Mouse (Mus musculus): Measurements from ENCODE around the gene Eepd1. TPM values are rescaled to one million over a fixed set of nuclear protein-coding genes. Genes with fewer than 3 reads are reported as not detected.
A peak's percentile ranks its signal among the peaks of the same experiment; 100 is the strongest.

Eepd1 gene
- polyA plus RNA-seq, 1 experiment from 2014 or later: 12.4 TPM

DNA sequence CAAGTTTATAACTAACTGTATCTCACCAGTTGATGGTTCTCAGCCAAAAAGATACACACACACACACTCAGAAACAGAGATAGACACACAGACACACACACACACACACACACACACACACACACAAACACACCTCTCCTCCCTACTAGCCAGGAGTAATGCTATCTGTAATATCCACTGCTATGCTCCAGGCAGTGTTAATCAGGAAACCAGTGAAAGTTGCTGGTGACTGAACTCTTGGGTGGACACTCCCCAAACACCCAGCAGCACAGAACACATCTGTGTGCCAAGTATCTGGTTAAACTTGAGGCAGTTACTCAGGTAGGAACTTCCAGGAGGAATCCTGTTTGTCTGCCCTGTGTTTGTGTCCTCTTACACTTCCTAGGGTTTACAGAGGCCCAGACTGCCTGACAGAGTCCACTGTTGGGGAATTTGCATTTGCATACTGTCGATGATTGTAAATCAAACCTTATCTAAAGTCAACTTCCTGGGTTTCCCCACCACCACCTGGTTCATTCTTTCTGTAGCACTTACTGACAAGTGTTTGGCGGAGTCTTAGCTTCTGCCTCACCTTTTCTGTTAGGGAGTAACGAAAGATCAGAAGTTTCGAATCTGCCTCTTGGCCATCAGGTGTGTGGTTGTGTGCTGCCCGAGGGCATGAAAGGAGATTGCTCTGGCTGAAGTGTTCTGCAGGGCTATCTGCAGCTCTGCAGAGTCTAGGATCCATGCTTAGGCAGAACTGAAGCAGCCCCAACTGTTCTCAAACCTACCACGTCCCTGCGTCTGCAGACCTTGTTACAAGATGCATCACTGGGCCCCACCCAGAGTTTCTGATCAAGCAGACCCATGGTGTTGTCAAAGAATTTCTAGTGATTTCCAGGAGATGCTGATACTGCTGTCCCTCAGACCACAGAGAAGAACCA, 97.6 kb downstream of the Eepd1 start:
- H3K27ac ChIP-seq (ENCODE audit: low read length): no peak overlapping the region
- H3K9me3 ChIP-seq (ENCODE audit: control insufficient read depth, low read length): no peaks in the 10 kb centered on the region
- no peaks in the 10 kb centered on the region for H3K27me3 ChIP-seq (replicated peaks; ENCODE audit: control insufficient read depth, insufficient read depth, low read length)
- no peak overlapping the region for H3K4me2 ChIP-seq (ENCODE audit: low read length)
- no peak overlapping the region for H3K9ac ChIP-seq (replicated peaks; ENCODE audit: low read depth, low read length)
- 93% methylated on average over 7 of the region's 7 CpGs for WGBS
- no peak for ATAC-seq
- H3K4me1 ChIP-seq (replicated peaks; ENCODE audit: control insufficient read depth, insufficient read depth, low read length): no peaks in the 10 kb centered on the region
- no peak overlapping the region for H3K4me3 ChIP-seq (replicated peaks; ENCODE audit: low read length)
- H3K36me3 ChIP-seq (ENCODE audit: control insufficient read depth, insufficient read depth): no peaks in the 10 kb centered on the region

DNA sequence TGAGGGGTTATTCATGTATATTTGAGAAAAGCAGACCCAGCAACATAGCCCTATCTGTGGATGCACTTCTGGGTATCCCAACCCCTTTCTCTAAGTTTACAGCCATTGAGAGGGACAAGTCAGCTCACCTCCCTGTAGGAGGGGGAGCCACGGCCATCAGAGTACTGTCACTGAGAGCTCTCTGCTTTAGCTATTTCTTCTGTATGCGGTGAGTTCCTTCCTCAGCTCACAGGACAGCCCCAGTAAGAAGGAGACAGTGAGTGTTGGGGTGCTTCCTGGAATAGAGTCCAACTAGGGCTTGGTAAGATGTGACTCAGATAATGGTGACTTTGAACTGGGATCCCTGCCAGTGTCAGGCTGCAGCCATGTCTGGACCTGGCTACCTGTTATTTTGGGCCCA, 102.3 kb downstream of the Eepd1 start:
- Histone ChIP-seq H3K9me3 (ENCODE audit: control insufficient read depth, low read length) (no peaks in the 10 kb centered on the region), H3K36me3 (ENCODE audit: control insufficient read depth, insufficient read depth) (no peaks in the 10 kb centered on the region), H3K4me3 (replicated peaks; ENCODE audit: low read length) (no peak overlapping the region), H3K27me3 (replicated peaks; ENCODE audit: control insufficient read depth, insufficient read depth, low read length) (no peaks in the 10 kb centered on the region), H3K9ac (replicated peaks; ENCODE audit: low read depth, low read length) (no peak overlapping the region), H3K27ac (ENCODE audit: low read length) (no peak overlapping the region), H3K4me2 (ENCODE audit: low read length) (no peak overlapping the region), H3K4me1 (replicated peaks; ENCODE audit: control insufficient read depth, insufficient read depth, low read length) (no peaks in the 10 kb centered on the region)
- WGBS: 90% methylated on average over 2 of the region's 2 CpGs
- ATAC-seq: no peak

DNA sequence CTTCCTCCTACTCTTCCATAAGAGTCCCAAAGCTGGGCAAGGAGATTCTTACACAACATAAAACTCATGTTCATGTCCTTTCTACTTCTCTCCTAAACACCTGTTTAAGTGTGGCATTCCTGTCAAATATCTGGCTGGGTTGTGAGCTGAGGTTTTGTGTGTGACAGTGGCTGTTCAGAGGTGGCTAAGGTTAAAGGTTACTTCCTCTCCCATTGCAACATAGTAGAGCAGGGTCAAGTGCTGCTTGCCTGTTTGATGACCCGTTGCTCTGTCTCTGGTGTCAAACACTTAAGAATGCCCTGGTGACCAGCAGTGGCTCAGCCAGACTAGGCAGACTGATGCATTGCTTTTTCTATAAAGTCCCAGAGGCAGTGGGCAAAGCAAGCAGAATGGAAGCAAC, 104.3 kb downstream of the Eepd1 start:
- 90% methylated on average over 1 of the region's 1 CpGs for WGBS
- no peak overlapping the region for H3K27ac ChIP-seq (ENCODE audit: low read length)

DNA sequence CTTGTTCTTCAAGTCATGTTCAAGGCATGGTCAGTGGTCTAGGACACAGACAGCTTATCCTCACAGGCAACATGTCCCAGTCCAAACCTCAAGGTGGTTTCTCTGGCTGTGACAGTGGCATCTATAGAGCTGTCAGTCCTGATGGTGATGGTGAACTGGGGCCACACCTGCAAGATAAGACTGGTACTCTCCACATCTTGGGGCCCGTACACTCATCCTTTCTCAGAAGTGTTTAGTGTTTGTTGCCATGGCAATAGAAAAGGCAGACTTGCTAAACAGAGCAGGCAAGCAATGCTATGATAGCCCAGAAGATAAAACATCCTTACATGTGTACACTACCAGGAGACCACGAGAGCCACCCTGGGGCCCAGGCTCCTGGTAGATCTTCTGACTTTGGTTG, 107.2 kb downstream of the Eepd1 start:
- Histone ChIP-seq H3K9ac (replicated peaks; ENCODE audit: low read depth, low read length) (no peak overlapping the region), H3K36me3 (ENCODE audit: control insufficient read depth, insufficient read depth) (no peaks in the 10 kb centered on the region), H3K9me3 (ENCODE audit: control insufficient read depth, low read length) (no peaks in the 10 kb centered on the region), H3K27me3 (replicated peaks; ENCODE audit: control insufficient read depth, insufficient read depth, low read length) (no peaks in the 10 kb centered on the region), H3K4me1 (replicated peaks; ENCODE audit: control insufficient read depth, insufficient read depth, low read length) (peaks cover 2% of the 10 kb centered on the region; the same call in 1 of the 2 replicates), H3K4me3 (replicated peaks; ENCODE audit: low read length) (no peak overlapping the region), H3K4me2 (ENCODE audit: low read length) (no peak overlapping the region), H3K27ac (ENCODE audit: low read length) (no peak overlapping the region)
- WGBS: 85% methylated on average over 2 of the region's 2 CpGs
- ATAC-seq: no peak

More for the DNA sequence above, 104.3 kb downstream of the Eepd1 start:
- Histone ChIP-seq H3K9ac (replicated peaks; ENCODE audit: low read depth, low read length) (no peak overlapping the region), H3K4me2 (ENCODE audit: low read length) (no peak overlapping the region), H3K36me3 (ENCODE audit: control insufficient read depth, insufficient read depth) (no peaks in the 10 kb centered on the region), H3K4me3 (replicated peaks; ENCODE audit: low read length) (no peak overlapping the region), H3K9me3 (ENCODE audit: control insufficient read depth, low read length) (no peaks in the 10 kb centered on the region), H3K27me3 (replicated peaks; ENCODE audit: control insufficient read depth, insufficient read depth, low read length) (no peaks in the 10 kb centered on the region), H3K4me1 (replicated peaks; ENCODE audit: control insufficient read depth, insufficient read depth, low read length) (no peaks in the 10 kb centered on the region)
- ATAC-seq: no peak

DNA sequence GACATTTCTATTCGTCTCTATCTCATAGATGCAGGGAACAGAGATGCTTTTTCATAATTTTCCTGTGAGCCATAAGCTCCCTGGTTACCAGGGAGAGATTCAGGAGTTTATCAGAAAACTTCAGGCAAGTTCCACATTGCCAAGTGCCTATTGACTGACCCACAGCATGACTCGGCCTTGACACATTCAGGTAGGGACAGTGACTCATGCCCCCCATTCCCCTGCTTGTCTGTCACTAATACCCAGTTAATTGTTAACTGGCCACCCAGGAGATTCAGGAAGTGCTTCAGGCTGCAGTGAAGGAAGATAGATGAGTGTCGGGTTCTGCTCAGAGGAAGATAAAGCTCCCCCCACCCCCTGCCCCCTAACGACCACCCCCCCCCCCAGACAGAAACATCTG, 109.4 kb downstream of the Eepd1 start:
- H3K9ac ChIP-seq (replicated peaks; ENCODE audit: low read depth, low read length): no peak overlapping the region
- ATAC-seq: no peak
- no peaks in the 10 kb centered on the region for H3K36me3 ChIP-seq (ENCODE audit: control insufficient read depth, insufficient read depth)
- WGBS: 58% methylated on average over 4 of the region's 4 CpGs
- H3K4me3 ChIP-seq (replicated peaks; ENCODE audit: low read length): no peak overlapping the region
- H3K9me3 ChIP-seq (ENCODE audit: control insufficient read depth, low read length): no peaks in the 10 kb centered on the region
- H3K4me2 ChIP-seq (ENCODE audit: low read length): no peak overlapping the region
- no peak overlapping the region for H3K27ac ChIP-seq (ENCODE audit: low read length)
- no peaks in the 10 kb centered on the region for H3K27me3 ChIP-seq (replicated peaks; ENCODE audit: control insufficient read depth, insufficient read depth, low read length)
- peaks cover 2% of the 10 kb centered on the region; the same call in 1 of the 2 replicates for H3K4me1 ChIP-seq (replicated peaks; ENCODE audit: control insufficient read depth, insufficient read depth, low read length)

DNA sequence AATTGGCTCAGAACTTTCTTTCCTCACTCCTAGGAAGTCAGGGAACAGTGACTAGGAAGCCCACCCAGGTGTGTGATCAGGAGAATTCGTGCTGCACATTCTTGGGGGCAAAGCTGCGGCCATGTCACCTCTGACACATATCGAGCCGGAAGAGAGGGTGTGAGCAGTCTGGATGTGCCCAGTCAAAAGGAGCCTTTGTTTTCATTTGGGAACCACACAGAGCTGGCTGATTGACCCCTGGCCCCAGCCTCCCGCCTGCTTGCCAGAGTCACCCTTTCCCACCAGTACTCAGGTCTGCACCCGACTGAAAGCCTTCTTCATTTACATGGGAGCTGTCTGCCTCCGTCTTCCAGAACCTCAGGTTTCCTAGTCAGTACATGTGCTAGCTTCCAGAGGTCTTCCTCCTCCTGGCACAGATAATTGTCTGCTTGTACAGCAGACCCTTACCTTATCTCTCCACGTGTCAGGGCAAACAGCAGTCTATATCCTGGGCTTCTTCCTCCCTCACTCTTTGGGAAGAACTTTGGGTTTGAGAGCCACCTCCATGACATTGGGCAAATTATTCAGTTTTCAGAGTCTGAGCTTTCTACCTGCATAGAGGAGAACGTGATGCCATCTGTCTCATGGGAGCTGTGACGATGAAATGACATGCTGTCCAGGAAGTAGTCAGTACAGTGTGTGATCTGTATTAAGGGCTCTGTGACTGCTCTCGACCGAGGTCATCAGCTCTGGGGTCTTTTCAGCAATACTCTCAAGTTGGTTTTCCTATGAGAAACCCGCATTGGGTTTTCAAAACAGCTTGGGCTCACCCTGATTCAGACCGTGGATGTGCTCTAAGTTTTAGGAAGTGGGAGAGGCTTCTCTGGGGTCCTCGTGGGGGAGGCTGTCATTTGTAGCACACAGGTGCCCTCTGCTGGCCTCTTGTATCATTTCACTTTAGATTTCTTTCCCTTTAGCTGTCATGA, 110.3 kb downstream of the Eepd1 start:
- WGBS: 38% methylated on average over 15 of the region's 15 CpGs

DNA sequence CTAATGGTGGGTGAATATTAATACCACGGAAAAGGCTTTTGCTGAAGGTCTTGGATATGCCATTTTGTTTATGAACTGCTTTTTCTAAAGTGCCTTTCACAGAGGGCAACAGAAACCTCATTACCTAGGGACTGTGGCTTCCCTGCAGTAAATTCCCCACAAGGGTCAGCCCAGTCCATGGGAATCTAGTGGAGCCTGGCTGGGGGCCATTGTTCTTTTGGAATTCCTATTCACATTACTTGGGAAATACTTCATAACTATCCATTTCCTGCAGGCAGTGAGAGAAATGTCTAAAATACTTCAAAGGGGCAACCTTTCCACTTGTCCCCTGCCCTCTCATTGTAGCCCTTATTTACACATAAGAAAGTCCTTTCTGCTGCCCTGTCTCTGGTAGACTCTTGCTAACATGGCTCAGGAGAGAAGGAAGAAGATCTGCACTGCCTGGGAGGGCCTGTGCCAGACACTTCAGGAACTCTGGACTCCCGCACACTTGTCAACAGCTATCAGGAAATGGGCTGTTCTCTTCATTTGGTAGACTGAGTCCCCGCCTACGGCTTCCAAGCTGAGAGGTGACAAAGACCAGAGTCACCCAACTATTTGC, 111.1 kb downstream of the Eepd1 start:
- whole genome bisulfite sequencing: 65% methylated on average over 4 of the region's 4 CpGs
- Histone ChIP-seq H3K36me3 (ENCODE audit: control insufficient read depth, insufficient read depth) (no peaks in the 10 kb centered on the region), H3K9ac (replicated peaks; ENCODE audit: low read depth, low read length) (no peak overlapping the region), H3K4me1 (replicated peaks; ENCODE audit: control insufficient read depth, insufficient read depth, low read length) (peaks cover 2% of the 10 kb centered on the region; the same call in 1 of the 2 replicates), H3K27me3 (replicated peaks; ENCODE audit: control insufficient read depth, insufficient read depth, low read length) (no peaks in the 10 kb centered on the region), H3K9me3 (ENCODE audit: control insufficient read depth, low read length) (no peaks in the 10 kb centered on the region), H3K4me3 (replicated peaks; ENCODE audit: low read length) (no peak overlapping the region), H3K27ac (ENCODE audit: low read length) (no peak overlapping the region), H3K4me2 (ENCODE audit: low read length) (no peak overlapping the region)
- peak; percentile 12; the same call in 1 of the 2 replicates for ATAC-seq

More for the DNA sequence above, 110.3 kb downstream of the Eepd1 start:
- Histone ChIP-seq H3K27ac (ENCODE audit: low read length) (no peak overlapping the region), H3K9ac (replicated peaks; ENCODE audit: low read depth, low read length) (no peak overlapping the region), H3K4me1 (replicated peaks; ENCODE audit: control insufficient read depth, insufficient read depth, low read length) (peaks cover 2% of the 10 kb centered on the region; the same call in 1 of the 2 replicates), H3K4me3 (replicated peaks; ENCODE audit: low read length) (no peak overlapping the region), H3K4me2 (ENCODE audit: low read length) (peak overlapping the region; percentile 16; the same call in 1 of the 2 replicates), H3K27me3 (replicated peaks; ENCODE audit: control insufficient read depth, insufficient read depth, low read length) (no peaks in the 10 kb centered on the region), H3K9me3 (ENCODE audit: control insufficient read depth, low read length) (no peaks in the 10 kb centered on the region), H3K36me3 (ENCODE audit: control insufficient read depth, insufficient read depth) (no peaks in the 10 kb centered on the region)
- ATAC-seq: peak; percentile 84

DNA sequence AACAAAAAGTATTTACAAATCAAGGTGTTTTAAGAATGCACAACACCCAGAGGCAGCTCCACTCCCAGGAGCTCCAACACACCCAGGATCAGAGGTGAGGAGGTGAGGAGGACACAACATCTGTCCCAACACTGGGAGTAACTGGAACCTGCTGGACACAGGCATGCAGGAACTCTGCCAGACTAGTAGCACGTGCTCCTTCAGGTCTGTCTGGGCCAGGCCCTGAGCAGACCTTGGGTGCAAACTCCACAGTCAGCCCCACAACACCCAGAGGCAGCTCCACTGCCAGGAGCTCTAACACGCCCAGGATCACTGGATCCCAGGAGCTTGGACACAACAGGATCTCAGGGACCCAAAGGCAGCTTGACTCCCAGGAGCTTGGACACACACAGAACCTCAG, 143.4 kb downstream of the Eepd1 start:
- H3K27me3 ChIP-seq (replicated peaks; ENCODE audit: control insufficient read depth, insufficient read depth, low read length): no peaks in the 10 kb centered on the region
- H3K9me3 ChIP-seq (ENCODE audit: control insufficient read depth, low read length): no peaks in the 10 kb centered on the region
- WGBS: 79% methylated on average over 2 of the region's 2 CpGs
- ATAC-seq: no peak
- no peak overlapping the region for H3K4me2 ChIP-seq (ENCODE audit: low read length)
- no peaks in the 10 kb centered on the region for H3K36me3 ChIP-seq (ENCODE audit: control insufficient read depth, insufficient read depth)
- H3K4me3 ChIP-seq (replicated peaks; ENCODE audit: low read length): no peak overlapping the region
- H3K4me1 ChIP-seq (replicated peaks; ENCODE audit: control insufficient read depth, insufficient read depth, low read length): no peaks in the 10 kb centered on the region
- no peak overlapping the region for H3K27ac ChIP-seq (ENCODE audit: low read length)
- H3K9ac ChIP-seq (replicated peaks; ENCODE audit: low read depth, low read length): no peak overlapping the region
